ENCODE assay signal across 10 mouse cellular contexts in the genomic region with DNA sequence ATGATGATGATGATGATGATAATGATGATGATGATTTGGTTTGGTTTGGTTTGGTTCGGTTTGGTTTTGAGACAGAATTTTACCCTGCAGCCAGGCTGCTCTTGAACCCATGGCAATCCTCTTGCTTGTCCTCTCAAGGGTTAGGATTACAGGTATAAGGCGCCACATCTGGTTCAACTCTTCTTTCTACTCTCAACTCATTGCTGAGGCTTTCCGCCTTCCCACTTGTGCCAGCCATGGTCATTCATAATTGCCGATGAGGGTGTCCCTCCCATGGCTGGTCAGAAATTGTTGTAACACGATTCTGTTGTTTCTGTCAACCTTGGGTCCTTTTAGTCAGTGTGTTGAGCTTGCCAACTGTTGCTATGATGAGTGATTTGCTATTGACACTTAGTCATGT.
"Had no signal": no experiment of that assay in that cellular context is flagged by ENCODE, and none has a peak within 500 bp of the region (broad histone marks: within the 10 kb centered on the region; RNA-seq: fewer than 3 reads in every experiment).

No protein-coding gene starts in this region.

- H3K4me3 ChIP-seq: midbrain, embryonic 13.5 days; midbrain, embryonic 15.5 days; neural tube, embryonic 12.5 days had no signal

- H3K36me3 ChIP-seq: midbrain, embryonic 13.5 days; midbrain, embryonic 15.5 days; neural tube, embryonic 12.5 days had no signal

- H3K27ac ChIP-seq: midbrain, embryonic 13.5 days; midbrain, embryonic 15.5 days; neural tube, embryonic 12.5 days had no signal

- DNase-seq: lung, adult 18-20 months; lung, embryonic 14.5 days; lung, postnatal 10 days; right cerebral cortex, postnatal 14 days; thymus, adult 18-20 months; thymus, postnatal 14 days; thymus, postnatal 36 days had no signal

- H3K9me3 ChIP-seq: midbrain, embryonic 13.5 days; midbrain, embryonic 15.5 days; neural tube, embryonic 12.5 days had no signal

- H3K27me3 ChIP-seq: midbrain, embryonic 13.5 days; midbrain, embryonic 15.5 days; neural tube, embryonic 12.5 days had no signal
